Mouse (Mus musculus): ENCODE data around the gene H2-M9.

Gene H2-M9

GRCm38 (mm10) chr17:36642566-36642965 is at the start of gene H2-M9:
H2-M9 (minus strand) TSS chr17:36642666.
- no peak for DNase-seq (ENCODE audit: low read depth)

- DNase-seq (ENCODE audit: low read depth) = no peak
These were observed 29.7 kb upstream of the H2-M9 start, which contains the start of gene H2-M1 for GRCm38 (mm10) chr17:36672119-36672518. H2-M1 (minus strand) TSS chr17:36672219.

Data from fibroblast of lung, adult 2 months (primary cell).